Mouse (Mus musculus) kidney, embryonic 16.5 days (tissue): Measurements from ENCODE around the gene Pwp2. TPM values are rescaled to one million over a fixed set of nuclear protein-coding genes. Genes with fewer than 3 reads are reported as not detected.

Source experiments
- ATAC-seq: fragments of 200-750 bp; cut with Nextera tagmentation; 2 replicates; pipeline ENCODE4 v1.8.0; 2017; ENCODE audit warnings: moderate TSS enrichment; ENCODE audit not compliant: low FRiP score, low TSS enrichment
- H3K27ac ChIP-seq: fragments of 300-500 bp; sonication (generic); 2 replicates; pipeline ENCODE4 v1.5.1; 2014; ENCODE audit warnings: low read length
- H3K27me3 ChIP-seq: fragments of 300-500 bp; sonication (generic); 2 replicates; pipeline ENCODE4 v1.6.1; 2014; ENCODE audit warnings: low read length, control low read depth, mixed read lengths; ENCODE audit not compliant: insufficient read depth
- H3K36me3 ChIP-seq: fragments of 300-500 bp; sonication (generic); 2 replicates; pipeline ENCODE4 v1.6.1; 2014; ENCODE audit warnings: low read length, control low read depth, mixed read lengths; ENCODE audit not compliant: insufficient read depth
- H3K4me1 ChIP-seq: fragments of 300-500 bp; sonication (generic); 2 replicates; pipeline ENCODE4 v1.6.1; 2014; ENCODE audit warnings: low read length, control low read depth, mixed read lengths; ENCODE audit not compliant: insufficient read depth
- H3K4me2 ChIP-seq: fragments of 300-500 bp; sonication (generic); replicated peaks from 2 replicates; pipeline ENCODE4 v1.6.1; 2014; ENCODE audit warnings: low read depth, low read length
- H3K4me3 ChIP-seq: fragments of 300-500 bp; sonication (generic); 2 replicates; pipeline ENCODE4 v1.5.1; 2014; ENCODE audit warnings: mild to moderate bottlenecking, low read length
- H3K9ac ChIP-seq: fragments of 300-500 bp; sonication (generic); replicated peaks from 2 replicates; pipeline ENCODE4 v1.6.1; 2014; ENCODE audit warnings: low read length
- H3K9me3 ChIP-seq: fragments of 300-500 bp; sonication (generic); 2 replicates; pipeline ENCODE4 v1.6.1; 2016; ENCODE audit warnings: low read length, control low read depth
- WGBS: fragments of 180-500 bp; shearing (Covaris S2); extraction: QIAGEN DNeasy Blood & Tissue Kit; methylation state at CpG from one replicate; pipeline ENCODE4 v1.1.7; 2014; 5-methylcytosine and 5-hydroxymethylcytosine counted together
- polyA plus RNA-seq: library from polyadenylated mRNA; unstranded; fragments of >200 nt; fragmentation: Nextera tagmentation; extraction: Ambion mirVana; gene quantifications from 2 replicates; pipeline ENCODE4 v1.2.1, GENCODE M21; 2015

Gene Pwp2
- polyA plus RNA-seq, 1 experiment from 2014 or later: 25.5 TPM

GRCm38 (mm10) chr10:78182321-78182720 is 2.6 kb downstream of the Pwp2 start:
- no peak overlapping the region for H3K4me2 ChIP-seq
- 94% methylated on average over 17 of the region's 17 CpGs for WGBS
- H3K36me3 ChIP-seq: peaks cover 56% of the 10 kb centered on the region
- peaks cover 11% of the 10 kb centered on the region for H3K4me1 ChIP-seq
- H3K9me3 ChIP-seq: no peaks in the 10 kb centered on the region
- no peaks in the 10 kb centered on the region for H3K27me3 ChIP-seq
- no peak overlapping the region for H3K27ac ChIP-seq
- H3K4me3 ChIP-seq: no peak overlapping the region
- H3K9ac ChIP-seq: no peak overlapping the region
- ATAC-seq: no peak

- no peak for ATAC-seq
- Histone ChIP-seq H3K27me3 (no peaks in the 10 kb centered on the region), H3K4me2 (no peak overlapping the region), H3K4me1 (0 out of 2 replicates have a peak, but pooled peaks cover 2% of the 10 kb centered on the region), H3K4me3 (no peak overlapping the region), H3K9ac (no peak overlapping the region), H3K27ac (no peak overlapping the region), H3K36me3 (peaks cover 80% of the 10 kb centered on the region), H3K9me3 (no peaks in the 10 kb centered on the region)
- 91% methylated on average over 5 of the region's 5 CpGs for WGBS
These were observed 10.5 kb downstream of the Pwp2 start for GRCm38 (mm10) chr10:78174474-78174873.

GRCm38 (mm10) chr10:78171581-78171980 is 13.4 kb downstream of the Pwp2 start:
- no peak overlapping the region for H3K9ac ChIP-seq
- peaks cover 11% of the 10 kb centered on the region for H3K4me1 ChIP-seq
- ATAC-seq: no peak
- no peak overlapping the region for H3K27ac ChIP-seq
- H3K36me3 ChIP-seq: peaks cover 57% of the 10 kb centered on the region
- 92% methylated on average over 9 of the region's 9 CpGs for WGBS
- no peak overlapping the region for H3K4me2 ChIP-seq
- no peaks in the 10 kb centered on the region for H3K9me3 ChIP-seq
- H3K27me3 ChIP-seq: no peaks in the 10 kb centered on the region
- no peak overlapping the region for H3K4me3 ChIP-seq

GRCm38 (mm10) chr10:78171057-78171456 is 13.9 kb downstream of the Pwp2 start:
- Histone ChIP-seq H3K4me1 (peaks cover 11% of the 10 kb centered on the region), H3K36me3 (peaks cover 57% of the 10 kb centered on the region), H3K27ac (no peak overlapping the region), H3K4me3 (no peak overlapping the region), H3K9ac (no peak overlapping the region), H3K4me2 (no peak overlapping the region), H3K27me3 (no peaks in the 10 kb centered on the region), H3K9me3 (no peaks in the 10 kb centered on the region)
- WGBS: 97% methylated on average over 7 of the region's 7 CpGs
- ATAC-seq: no peak

GRCm38 (mm10) chr10:78170445-78170844 is 14.5 kb downstream of the Pwp2 start:
- H3K9me3 ChIP-seq: no peaks in the 10 kb centered on the region
- no peak; the same call in 1 of the 2 replicates for ATAC-seq
- no peak overlapping the region for H3K4me3 ChIP-seq
- H3K36me3 ChIP-seq: peaks cover 56% of the 10 kb centered on the region
- H3K4me2 ChIP-seq: peak overlapping the region; percentile 78; the same call in 1 of the 2 replicates
- H3K4me1 ChIP-seq: peaks cover 11% of the 10 kb centered on the region
- whole genome bisulfite sequencing: 67% methylated on average over 2 of the region's 2 CpGs
- H3K27me3 ChIP-seq: no peaks in the 10 kb centered on the region
- H3K27ac ChIP-seq: peak overlapping the region; percentile 71
- H3K9ac ChIP-seq: no peak overlapping the region

GRCm38 (mm10) chr10:78169281-78170042 is 15.5 kb downstream of the Pwp2 start, which contains the start of gene D10Jhu81e:
TSS of gene D10Jhu81e (minus strand) at chr10:78169782.
- WGBS: 1% methylated on average over 50 of the region's 50 CpGs

GRCm38 (mm10) chr10:78168792-78169191 is 16.2 kb downstream of the Pwp2 start:
- 83% methylated on average over 11 of the region's 11 CpGs for WGBS
- peak overlapping the region; percentile 73; the same call in 1 of the 2 replicates for H3K27ac ChIP-seq
- peak overlapping the region; percentile 82 for H3K4me3 ChIP-seq
- no peaks in the 10 kb centered on the region for H3K9me3 ChIP-seq
- ATAC-seq: no peak
- peaks cover 11% of the 10 kb centered on the region for H3K4me1 ChIP-seq
- H3K36me3 ChIP-seq: peaks cover 55% of the 10 kb centered on the region
- H3K9ac ChIP-seq: peak overlapping the region; percentile 79
- no peaks in the 10 kb centered on the region for H3K27me3 ChIP-seq
- H3K4me2 ChIP-seq: peak overlapping the region; percentile 78

More at GRCm38 (mm10) chr10:78169281-78170042, 15.5 kb downstream of the Pwp2 start, which contains the start of gene D10Jhu81e:
- ATAC-seq: peak; percentile 97
- peaks cover 55% of the 10 kb centered on the region for H3K36me3 ChIP-seq
- H3K4me2 ChIP-seq: peak within 1 kb of the TSS; percentile 78
- peak within 1 kb of the TSS; percentile 73 for H3K27ac ChIP-seq
- H3K4me1 ChIP-seq: peaks cover 11% of the 10 kb centered on the region
- peak within 1 kb of the TSS; percentile 79 for H3K9ac ChIP-seq
- H3K4me3 ChIP-seq: peak within 1 kb of the TSS; percentile 82
- no peaks in the 10 kb centered on the region for H3K9me3 ChIP-seq
- no peaks in the 10 kb centered on the region for H3K27me3 ChIP-seq

GRCm38 (mm10) chr10:78167775-78168174 is 17.2 kb downstream of the Pwp2 start:
- H3K27ac ChIP-seq: no peak overlapping the region
- no peak overlapping the region for H3K4me3 ChIP-seq
- no peaks in the 10 kb centered on the region for H3K9me3 ChIP-seq
- H3K9ac ChIP-seq: no peak overlapping the region
- peaks cover 11% of the 10 kb centered on the region for H3K4me1 ChIP-seq
- no peak for ATAC-seq
- H3K36me3 ChIP-seq: peaks cover 52% of the 10 kb centered on the region
- H3K4me2 ChIP-seq: no peak overlapping the region
- no peaks in the 10 kb centered on the region for H3K27me3 ChIP-seq

GRCm38 (mm10) chr10:78167333-78167732 is 17.6 kb downstream of the Pwp2 start:
- Histone ChIP-seq H3K4me1 (peaks cover 11% of the 10 kb centered on the region), H3K9ac (no peak overlapping the region), H3K9me3 (no peaks in the 10 kb centered on the region), H3K27me3 (no peaks in the 10 kb centered on the region), H3K4me2 (no peak overlapping the region), H3K27ac (no peak overlapping the region), H3K36me3 (peaks cover 53% of the 10 kb centered on the region), H3K4me3 (no peak overlapping the region)
- 90% methylated on average over 7 of the region's 7 CpGs for WGBS
- ATAC-seq: no peak
